ENCODE assay signal across 8 mouse cellular contexts in the genomic region with DNA sequence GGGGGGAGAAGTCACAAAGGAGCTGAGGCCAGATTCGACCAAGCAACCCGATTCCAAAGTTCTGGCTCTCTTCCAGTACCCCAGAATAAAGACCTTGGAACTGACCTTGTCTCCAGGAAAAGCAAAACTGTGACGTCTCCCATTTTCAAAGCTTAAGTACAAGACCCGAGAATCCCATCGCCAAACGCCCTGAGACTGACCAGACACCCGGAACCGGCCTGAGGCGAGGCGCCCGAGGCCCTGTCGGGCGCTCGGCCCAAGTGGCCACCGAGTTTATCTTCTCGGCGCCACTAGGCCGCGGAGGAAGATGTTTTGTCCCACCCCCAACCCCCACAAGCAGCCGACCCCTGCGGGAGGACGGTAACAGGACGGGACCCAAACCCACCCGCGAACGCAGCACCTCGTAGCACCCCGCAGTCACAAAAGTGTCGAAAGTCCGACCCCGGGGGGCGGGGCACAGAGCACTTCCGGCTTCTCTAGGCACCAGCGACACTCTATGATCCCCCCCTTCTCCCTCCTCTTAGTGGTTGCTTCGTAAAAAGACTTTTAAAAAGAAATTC. TPM values are rescaled to one million over a fixed set of nuclear protein-coding genes. Genes with fewer than 3 reads are reported as not detected.
A peak's percentile ranks its signal among the peaks of the same experiment; 100 is the strongest.
DNase-seq lines count a peak whose midpoint lies in the region; ATAC-seq and TF ChIP-seq lines count a peak whose summit lies in the region.

A gene (minus strand): TSS at position 469 of the 560 bp plus-strand sequence.

- DNase-seq in gastrocnemius, postnatal 10 days = peak; percentile 86
- DNase-seq in induced T-regulatory cell, adult 2 months (ENCODE audit: low read depth) = peak; percentile 93
- peak; percentile 65 to 92 for DNase-seq in left cerebral cortex, postnatal 10 days (ENCODE audit: extremely low spot score in 1 of 2, low spot score in 2 of 2)
- DNase-seq in right cerebral cortex, postnatal 25 days = peak; percentile 81
- peak; percentile 70 to 87 for DNase-seq in urinary bladder, postnatal 4 days (ENCODE audit: low spot score in 2 of 2)

- H3K27ac ChIP-seq in cortical plate, adult 2 months (ENCODE audit: insufficient read depth, low read length) = peak within 1 kb of the TSS; percentile 59

- intact Hi-C loops in left cerebral cortex, postnatal 10 days (cut with DNase I) = loop anchor here (5.0 kb wide), 2 partner anchors 40 to 50 kb away; a partner anchor contains a TSS

- peaks cover 6% of the 10 kb centered on the region for H3K4me1 ChIP-seq in cortical plate, adult 2 months (ENCODE audit: control insufficient read depth, insufficient read depth, low read length)

- TF ChIP-seq CTCF in cortical plate, adult 2 months (IDR thresholded peaks at IDR 0.05; ENCODE audit: extremely low read depth, insufficient read depth, low read length) = no peak

- H3K4me3 ChIP-seq in cortical plate, adult 2 months (ENCODE audit: insufficient read depth, low read length) = peak within 1 kb of the TSS; percentile 100

- peak; percentile 71; the same call in 1 of the 2 replicates for TF ChIP-seq POLR2A in cortical plate, adult 2 months (IDR thresholded peaks at IDR 0.05; ENCODE audit: extremely low read depth, insufficient read depth, low read length)

- peak; percentile 97 for ATAC-seq in activated CD4-positive, CD25-positive, alpha-beta regulatory T cell, adult 4 months
- peak; percentile 95 for ATAC-seq in megakaryocyte-erythroid progenitor cell, adult 5-6 weeks (replicated peaks; ENCODE audit: low FRiP score, low TSS enrichment, poor library complexity, severe bottlenecking)

RNA-seq across cellular contexts. Expression of the gene that starts here (rescaled TPM):
- 10 to 100 TPM; 24.1 to 34.5 TPM for polyA plus RNA-seq in activated CD4-positive, CD25-positive, alpha-beta regulatory T cell, adult 4 months (2017; shearing (Covaris generic))
- 46.5 and 48.1 TPM in 2 replicates for polyA plus RNA-seq in cortical plate, adult 2 months (2012; rRNA removed)
- total RNA-seq in gastrocnemius, postnatal 10 days (2021) = 10 to 100 TPM; 16.6 to 22.1 TPM
- 10 to 100 TPM; 36.7 to 40.7 TPM for total RNA-seq in left cerebral cortex, postnatal 10 days (2021)
- total RNA-seq in megakaryocyte-erythroid progenitor cell, adult 5-6 weeks (2014; fragmentation: Nextera tagmentation) = 45.1 and 49.1 TPM in 2 replicates
- total RNA-seq in megakaryocyte-erythroid progenitor cell, adult 5-6 weeks (2017) = 28.8 and 32.3 TPM in 2 replicates

Comparison
In these comparisons a context has a peak if more than half of its experiments do, and no peak if none do; other contexts are left out.
1. Peak in every context shown above with its lines: DNase-seq, ATAC-seq, H3K4me3 ChIP-seq and H3K27ac ChIP-seq.